Mouse (Mus musculus): ENCODE measurements around the gene Ang4. TPM values are rescaled to one million over a fixed set of nuclear protein-coding genes. Genes with fewer than 3 reads are reported as not detected.
"Not testable (repeated sequence)": the region's sequence is repeated elsewhere in the genome, so short reads cannot be mapped to it uniquely, and the experiment has no call there.

Ang4 gene
- not detected in 2 replicates for polyA plus RNA-seq (2011; ENCODE audit: insufficient read length, low read depth, missing spikeins)

- TF ChIP-seq CTCF (IDR thresholded peaks at IDR 0.05; ENCODE audit: borderline replicate concordance, insufficient read depth, low read length) (no peak), POLR2A (IDR thresholded peaks at IDR 0.05; ENCODE audit: low read depth, low read length) (no peak)
- no peaks in the 10 kb centered on the region for H3K4me1 ChIP-seq (ENCODE audit: control insufficient read depth, insufficient read depth, low read length)
- H3K27ac ChIP-seq (ENCODE audit: insufficient read depth, low read length) = no peak within 1 kb of the TSS
- H3K4me3 ChIP-seq (ENCODE audit: insufficient read depth, low read length) = no peak within 1 kb of the TSS
Observed at GRCm38 (mm10) chr14:51773490-51773889, at the start of gene Ang4. Ang4 (minus strand) TSS chr14:51773590.

DNA sequence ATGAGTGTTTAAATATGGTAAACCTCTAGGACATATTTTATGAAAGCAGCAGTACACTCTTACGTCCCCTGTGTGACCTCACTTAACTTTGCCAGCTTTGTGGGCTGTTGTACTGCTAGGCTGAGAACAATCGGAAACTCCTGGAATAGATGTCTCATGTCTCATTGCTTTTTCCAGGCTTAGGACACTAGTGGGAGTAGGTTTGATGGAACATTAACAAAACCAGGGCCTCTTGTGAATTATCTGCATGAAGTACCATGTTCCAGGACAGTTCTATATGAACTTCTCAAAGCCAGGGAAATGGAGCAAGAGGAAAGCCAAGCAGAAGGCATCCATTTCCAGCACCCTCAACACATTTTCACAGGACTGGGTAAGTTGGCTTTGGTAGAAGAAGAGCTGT is 26.4 kb upstream of the Ang4 start, which contains the start of gene AY358078:
Gene AY358078, plus strand, starts transcription at position 301 of the 400 bp plus-strand sequence.
- TF ChIP-seq CTCF (IDR thresholded peaks at IDR 0.05; ENCODE audit: borderline replicate concordance, insufficient read depth, low read length) = no peak
- TF ChIP-seq POLR2A (IDR thresholded peaks at IDR 0.05; ENCODE audit: low read depth, low read length) = no peak
- Histone ChIP-seq H3K4me3 (ENCODE audit: insufficient read depth, low read length) (no peak within 1 kb of the TSS), H3K4me1 (ENCODE audit: control insufficient read depth, insufficient read depth, low read length) (no peaks in the 10 kb centered on the region), H3K27ac (ENCODE audit: insufficient read depth, low read length) (no peak within 1 kb of the TSS)

DNA sequence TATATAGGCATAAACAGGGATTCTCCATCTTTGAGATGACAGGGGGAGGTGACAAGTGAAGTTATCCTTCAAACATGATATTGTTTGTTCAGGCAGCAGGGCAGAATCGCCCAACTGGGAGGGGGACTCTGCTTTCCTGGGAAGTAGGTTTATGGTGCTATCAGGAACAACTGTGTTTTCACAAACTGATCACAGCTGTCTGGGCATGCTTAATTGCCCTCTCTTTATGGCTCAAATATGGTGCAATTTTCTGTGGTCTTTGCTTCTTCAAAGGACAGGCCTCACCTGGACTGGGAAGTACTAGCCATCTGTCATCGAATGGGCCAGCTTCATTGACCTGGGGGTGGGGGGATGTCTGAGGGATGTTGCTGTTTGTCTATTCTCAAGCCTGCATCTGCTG is 20.7 kb upstream of the Ang4 start:
- H3K4me1 ChIP-seq (ENCODE audit: control insufficient read depth, insufficient read depth, low read length) = no peaks in the 10 kb centered on the region
- H3K27ac ChIP-seq (ENCODE audit: insufficient read depth, low read length) = no peak overlapping the region
- H3K4me3 ChIP-seq (ENCODE audit: insufficient read depth, low read length) = no peak overlapping the region
- no peak for TF ChIP-seq POLR2A (IDR thresholded peaks at IDR 0.05; ENCODE audit: low read depth, low read length)
- TF ChIP-seq CTCF (IDR thresholded peaks at IDR 0.05; ENCODE audit: borderline replicate concordance, insufficient read depth, low read length) = no peak

- no peak overlapping the region for H3K27ac ChIP-seq (ENCODE audit: insufficient read depth, low read length)
- H3K4me3 ChIP-seq (ENCODE audit: insufficient read depth, low read length) = no peak overlapping the region
- H3K4me1 ChIP-seq (ENCODE audit: control insufficient read depth, insufficient read depth, low read length) = no peaks in the 10 kb centered on the region
- TF ChIP-seq POLR2A (IDR thresholded peaks at IDR 0.05; ENCODE audit: low read depth, low read length) = no peak
- TF ChIP-seq CTCF (IDR thresholded peaks at IDR 0.05; ENCODE audit: borderline replicate concordance, insufficient read depth, low read length) = no peak
Observed at GRCm38 (mm10) chr14:51789196-51789595, 15.8 kb upstream of the Ang4 start.

DNA sequence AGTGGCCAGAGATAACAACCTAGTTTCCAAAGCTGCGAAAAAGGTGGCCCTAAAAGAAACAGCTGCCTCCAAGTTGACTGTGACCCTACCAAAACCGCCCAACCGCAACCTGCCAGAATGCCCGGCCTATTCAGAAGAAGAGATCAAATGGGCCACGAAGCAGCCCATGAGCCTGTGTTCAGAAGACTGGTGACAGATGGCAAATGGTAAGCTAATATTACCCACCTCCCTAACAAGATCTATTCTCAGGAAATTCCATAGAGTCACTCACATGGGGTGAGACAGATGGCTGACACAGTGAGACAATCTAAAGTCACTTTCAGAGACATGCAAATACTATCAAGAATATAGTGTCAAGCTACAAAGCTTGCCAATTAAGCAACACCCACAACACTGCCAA is 13.7 kb upstream of the Ang4 start:
- no peak overlapping the region for H3K4me3 ChIP-seq (ENCODE audit: insufficient read depth, low read length)
- TF ChIP-seq POLR2A (IDR thresholded peaks at IDR 0.05; ENCODE audit: low read depth, low read length) = no peak
- no peak for TF ChIP-seq CTCF (IDR thresholded peaks at IDR 0.05; ENCODE audit: borderline replicate concordance, insufficient read depth, low read length)
- no peaks in the 10 kb centered on the region for H3K4me1 ChIP-seq (ENCODE audit: control insufficient read depth, insufficient read depth, low read length)
- no peak overlapping the region for H3K27ac ChIP-seq (ENCODE audit: insufficient read depth, low read length)

- Histone ChIP-seq H3K4me3 (ENCODE audit: insufficient read depth, low read length) (no peak overlapping the region), H3K27ac (ENCODE audit: insufficient read depth, low read length) (no peak overlapping the region), H3K4me1 (ENCODE audit: control insufficient read depth, insufficient read depth, low read length) (no peaks in the 10 kb centered on the region)
- TF ChIP-seq CTCF (IDR thresholded peaks at IDR 0.05; ENCODE audit: borderline replicate concordance, insufficient read depth, low read length) (no peak), POLR2A (IDR thresholded peaks at IDR 0.05; ENCODE audit: low read depth, low read length) (no peak)
Observed at GRCm38 (mm10) chr14:51786335-51786734, 12.9 kb upstream of the Ang4 start.

DNA sequence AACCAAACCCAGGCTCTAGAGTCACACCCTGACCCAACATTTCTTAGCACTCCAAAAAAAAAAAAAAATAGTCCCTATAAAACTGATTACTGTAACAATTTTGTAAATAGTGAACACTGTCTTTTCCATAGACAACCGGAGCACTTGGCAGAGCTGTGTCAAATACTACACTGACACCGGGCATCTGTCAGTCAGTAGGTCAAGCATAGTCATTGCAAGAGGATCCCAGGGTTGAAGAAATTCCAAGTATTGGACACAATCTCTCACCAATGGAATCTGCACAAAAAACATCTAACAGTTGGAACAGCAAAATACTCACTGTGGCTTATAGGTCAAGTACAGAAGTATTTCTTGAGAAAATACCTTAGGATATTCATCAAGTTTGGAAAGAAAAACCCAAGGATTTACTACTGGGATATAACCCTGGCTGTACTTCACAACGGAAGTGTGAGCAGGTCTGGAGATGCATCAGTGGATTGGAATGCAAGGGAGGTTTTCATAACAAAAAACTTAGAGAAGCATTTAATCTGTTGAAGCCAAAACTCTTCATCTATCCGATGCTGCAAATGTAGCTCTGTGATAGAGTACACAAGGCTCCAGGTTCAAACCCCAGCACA is 5.6 kb upstream of the Ang4 start:
- Histone ChIP-seq H3K27ac (ENCODE audit: insufficient read depth, low read length) (no peak overlapping the region), H3K4me1 (ENCODE audit: control insufficient read depth, insufficient read depth, low read length) (no peaks in the 10 kb centered on the region), H3K4me3 (ENCODE audit: insufficient read depth, low read length) (no peak overlapping the region)
- TF ChIP-seq CTCF (IDR thresholded peaks at IDR 0.05; ENCODE audit: borderline replicate concordance, insufficient read depth, low read length) = no peak
- TF ChIP-seq POLR2A (IDR thresholded peaks at IDR 0.05; ENCODE audit: low read depth, low read length) = no peak

DNA sequence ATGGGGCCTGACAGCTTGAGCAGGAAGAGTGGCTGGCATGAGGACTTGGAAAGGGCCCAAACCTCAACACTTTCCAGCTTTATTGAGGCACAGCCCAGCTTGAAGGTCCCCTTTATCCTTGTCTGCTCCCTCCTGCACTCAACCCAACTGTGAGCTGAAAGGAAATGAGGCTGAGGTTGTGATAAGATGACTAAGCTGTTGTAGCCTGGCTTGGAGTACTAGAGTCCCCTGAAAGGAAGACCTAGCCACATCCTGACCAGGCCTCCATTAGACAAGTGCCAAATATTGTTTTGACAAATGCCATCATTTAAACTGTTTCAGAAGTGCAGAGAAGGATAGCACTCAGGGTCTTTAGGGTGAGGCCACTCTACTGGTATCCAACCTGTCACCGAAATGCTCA is 4.4 kb upstream of the Ang4 start:
- TF ChIP-seq CTCF (IDR thresholded peaks at IDR 0.05; ENCODE audit: borderline replicate concordance, insufficient read depth, low read length) = no peak
- no peak for TF ChIP-seq POLR2A (IDR thresholded peaks at IDR 0.05; ENCODE audit: low read depth, low read length)
- Histone ChIP-seq H3K4me3 (ENCODE audit: insufficient read depth, low read length) (no peak overlapping the region), H3K4me1 (ENCODE audit: control insufficient read depth, insufficient read depth, low read length) (no peaks in the 10 kb centered on the region), H3K27ac (ENCODE audit: insufficient read depth, low read length) (no peak overlapping the region)

DNA sequence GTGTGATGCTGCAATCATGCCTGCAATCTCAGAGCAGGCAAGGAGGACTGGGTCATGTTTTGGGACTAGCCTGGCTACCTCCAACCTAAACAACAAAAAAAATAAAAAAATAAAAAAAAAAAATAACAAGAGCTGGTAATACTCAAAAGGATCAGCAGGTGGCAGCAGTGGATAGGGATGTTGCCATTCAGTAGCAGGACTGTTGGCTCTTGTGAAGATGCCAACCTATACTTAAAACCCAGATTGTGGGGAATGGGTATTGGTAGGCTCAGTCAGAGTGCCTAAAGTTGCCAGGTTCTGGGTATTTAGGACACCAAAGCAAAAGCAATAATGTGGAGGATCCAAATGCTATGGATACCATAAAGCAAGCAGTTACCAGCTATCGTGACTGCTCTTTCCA is 2.0 kb downstream of the Ang4 start:
- H3K27ac ChIP-seq (ENCODE audit: insufficient read depth, low read length); H3K4me3 ChIP-seq (ENCODE audit: insufficient read depth, low read length); H3K4me1 ChIP-seq (ENCODE audit: control insufficient read depth, insufficient read depth, low read length): not testable (repeated sequence)

DNA sequence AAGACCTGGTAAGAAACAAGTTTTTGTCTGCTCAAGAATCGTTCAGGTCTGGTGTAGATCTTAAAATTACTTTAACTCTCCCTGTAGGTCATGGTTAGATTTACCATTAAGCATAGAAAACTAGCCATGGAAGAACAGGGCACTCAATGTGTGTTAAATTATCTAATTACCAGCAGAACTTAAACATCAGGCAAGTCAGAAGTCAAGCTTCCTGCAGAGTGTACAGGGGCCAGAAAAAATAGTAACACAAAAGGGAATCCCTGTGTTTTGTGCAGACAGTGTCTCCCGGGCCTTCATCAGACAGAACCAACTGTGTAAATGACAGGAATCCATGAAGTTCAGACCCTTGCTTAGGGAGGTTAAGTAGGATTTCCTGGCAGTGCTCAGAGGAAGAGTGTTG is 17.4 kb downstream of the Ang4 start:
- H3K27ac ChIP-seq (ENCODE audit: insufficient read depth, low read length) = no peak overlapping the region
- no peaks in the 10 kb centered on the region for H3K4me1 ChIP-seq (ENCODE audit: control insufficient read depth, insufficient read depth, low read length)
- no peak overlapping the region for H3K4me3 ChIP-seq (ENCODE audit: insufficient read depth, low read length)
- TF ChIP-seq POLR2A (IDR thresholded peaks at IDR 0.05; ENCODE audit: low read depth, low read length) (no peak), CTCF (IDR thresholded peaks at IDR 0.05; ENCODE audit: borderline replicate concordance, insufficient read depth, low read length) (no peak)

All from embryonic fibroblast, embryonic 13.5 days (primary cell).